Mouse (Mus musculus): ENCODE results near the gene Ssbp4. TPM values are rescaled to one million over a fixed set of nuclear protein-coding genes. Genes with fewer than 3 reads are reported as not detected.

Gene Ssbp4
- polyA plus RNA-seq, 1 experiment from 2014 or later: 141 TPM

- H3K9ac ChIP-seq: no peak overlapping the region
- no peak for ATAC-seq (ENCODE audit: low read depth)
Measured at GRCm38 (mm10) chr8:70574302-70574701, 34.4 kb downstream of the Ssbp4 start.

DNA sequence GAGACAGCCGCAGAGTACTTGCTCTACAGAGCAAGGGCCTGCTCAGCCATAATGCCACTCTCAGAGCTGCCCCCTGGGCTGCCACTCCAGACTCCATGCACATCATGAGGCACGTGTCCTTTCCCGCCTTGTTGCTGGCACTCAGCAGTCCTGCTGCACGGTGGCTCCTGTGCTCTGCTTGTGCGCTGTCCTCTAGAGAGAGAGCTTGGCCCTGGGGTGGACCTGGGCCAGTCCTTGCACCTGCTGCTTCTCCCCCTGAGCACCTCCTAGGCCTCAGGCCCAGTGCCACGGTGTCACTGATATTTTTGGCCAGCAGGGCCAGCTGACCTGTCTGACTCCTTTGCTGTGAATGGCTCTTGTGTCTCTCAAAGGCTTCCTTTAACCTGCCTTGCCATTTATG lies 37.7 kb downstream of the Ssbp4 start:
- H3K4me2 ChIP-seq: no peak overlapping the region

More at GRCm38 (mm10) chr8:70574302-70574701, 34.4 kb downstream of the Ssbp4 start:
- Histone ChIP-seq H3K27me3 (no peaks in the 10 kb centered on the region), H3K4me3 (no peak overlapping the region), H3K27ac (replicated peaks) (no peak overlapping the region), H3K9me3 (no peaks in the 10 kb centered on the region), H3K36me3 (peaks cover 42% of the 10 kb centered on the region), H3K4me2 (no peak overlapping the region), H3K4me1 (replicated peaks) (peaks cover 15% of the 10 kb centered on the region; the same call in 1 of the 2 replicates)

DNA sequence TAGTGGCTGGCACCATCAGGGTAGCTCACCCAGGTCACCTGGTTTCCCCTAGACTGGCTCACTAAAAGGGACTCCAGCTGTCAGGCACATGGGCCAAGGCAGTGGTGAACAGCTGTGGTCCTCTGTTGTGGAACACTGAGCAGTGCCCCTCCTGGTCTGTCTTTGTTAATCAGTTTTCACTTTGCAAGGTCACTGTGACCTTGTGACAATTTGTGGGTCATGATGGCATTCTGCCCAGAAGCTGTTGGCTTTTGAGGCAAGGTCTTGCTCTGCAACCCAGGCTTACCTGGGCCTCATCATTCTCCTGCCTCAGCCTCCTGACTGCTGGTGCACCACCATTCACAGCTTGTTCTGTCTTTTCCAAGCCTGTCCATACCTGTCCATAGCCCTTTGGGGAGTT lies 38.3 kb downstream of the Ssbp4 start:
- no peak overlapping the region for H3K9ac ChIP-seq
- H3K27ac ChIP-seq (replicated peaks): no peak overlapping the region
- no peak overlapping the region for H3K4me2 ChIP-seq
- H3K36me3 ChIP-seq: peaks cover 16% of the 10 kb centered on the region
- H3K27me3 ChIP-seq: no peaks in the 10 kb centered on the region
- ATAC-seq (ENCODE audit: low read depth): no peak
- H3K4me3 ChIP-seq: no peak overlapping the region
- H3K9me3 ChIP-seq: no peaks in the 10 kb centered on the region
- peaks cover 20% of the 10 kb centered on the region for H3K4me1 ChIP-seq (replicated peaks)

More for the DNA sequence above, 37.7 kb downstream of the Ssbp4 start:
- 0 out of 2 replicates have a peak overlapping the region, but pooled peaks have one; percentile 8 for H3K9ac ChIP-seq
- peaks cover 17% of the 10 kb centered on the region for H3K36me3 ChIP-seq
- peaks cover 15% of the 10 kb centered on the region; the same call in 1 of the 2 replicates for H3K4me1 ChIP-seq (replicated peaks)
- no peak overlapping the region for H3K4me3 ChIP-seq
- no peaks in the 10 kb centered on the region for H3K9me3 ChIP-seq
- no peaks in the 10 kb centered on the region for H3K27me3 ChIP-seq
- no peak overlapping the region for H3K27ac ChIP-seq (replicated peaks)
- no peak for ATAC-seq (ENCODE audit: low read depth)
- WGBS: 87% methylated on average over 6 of the region's 6 CpGs

GRCm38 (mm10) chr8:70565561-70565960 lies 43.1 kb downstream of the Ssbp4 start:
- no peaks in the 10 kb centered on the region for H3K9me3 ChIP-seq
- H3K4me2 ChIP-seq: no peak overlapping the region
- H3K9ac ChIP-seq: no peak overlapping the region
- no peaks in the 10 kb centered on the region for H3K36me3 ChIP-seq
- 63% methylated on average over 3 of the region's 3 CpGs for WGBS
- H3K4me3 ChIP-seq: no peak overlapping the region
- peaks cover 41% of the 10 kb centered on the region for H3K4me1 ChIP-seq (replicated peaks)
- ATAC-seq (ENCODE audit: low read depth): no peak
- H3K27me3 ChIP-seq: no peaks in the 10 kb centered on the region
- H3K27ac ChIP-seq (replicated peaks): no peak overlapping the region

DNA sequence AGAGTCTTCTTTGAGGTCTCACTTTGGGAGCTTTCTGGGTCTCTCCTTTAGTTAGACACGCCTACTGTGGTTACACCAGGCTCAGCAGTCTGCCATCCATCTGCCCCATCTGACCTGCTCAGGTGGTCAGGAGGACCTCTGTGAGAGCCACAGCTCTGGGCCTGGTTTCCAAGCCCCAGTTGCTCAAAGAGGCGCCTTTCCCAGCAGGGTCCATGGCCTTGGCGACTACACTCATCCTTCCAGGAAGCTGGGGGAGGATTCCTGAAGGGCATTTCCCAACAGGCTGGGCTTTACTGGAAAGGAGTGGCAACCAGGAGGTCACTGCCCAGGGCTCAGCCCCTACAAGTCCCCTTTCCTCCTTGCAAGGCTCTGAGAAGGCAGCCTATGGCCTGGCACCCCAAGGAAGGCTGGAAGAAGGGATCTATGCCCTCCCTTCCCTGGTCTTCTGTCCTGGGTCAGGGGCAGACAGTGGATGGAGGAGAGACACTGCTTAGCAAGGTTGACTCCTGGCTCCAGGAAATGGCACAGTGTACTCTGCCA lies 43.9 kb downstream of the Ssbp4 start:
- Histone ChIP-seq H3K9ac (no peak overlapping the region), H3K4me2 (no peak overlapping the region), H3K36me3 (no peaks in the 10 kb centered on the region), H3K9me3 (no peaks in the 10 kb centered on the region), H3K27ac (replicated peaks) (no peak overlapping the region), H3K4me1 (replicated peaks) (peaks cover 34% of the 10 kb centered on the region), H3K27me3 (no peaks in the 10 kb centered on the region), H3K4me3 (no peak overlapping the region)
- ATAC-seq (ENCODE audit: low read depth): no peak
- 71% methylated on average over 3 of the region's 3 CpGs for WGBS

DNA sequence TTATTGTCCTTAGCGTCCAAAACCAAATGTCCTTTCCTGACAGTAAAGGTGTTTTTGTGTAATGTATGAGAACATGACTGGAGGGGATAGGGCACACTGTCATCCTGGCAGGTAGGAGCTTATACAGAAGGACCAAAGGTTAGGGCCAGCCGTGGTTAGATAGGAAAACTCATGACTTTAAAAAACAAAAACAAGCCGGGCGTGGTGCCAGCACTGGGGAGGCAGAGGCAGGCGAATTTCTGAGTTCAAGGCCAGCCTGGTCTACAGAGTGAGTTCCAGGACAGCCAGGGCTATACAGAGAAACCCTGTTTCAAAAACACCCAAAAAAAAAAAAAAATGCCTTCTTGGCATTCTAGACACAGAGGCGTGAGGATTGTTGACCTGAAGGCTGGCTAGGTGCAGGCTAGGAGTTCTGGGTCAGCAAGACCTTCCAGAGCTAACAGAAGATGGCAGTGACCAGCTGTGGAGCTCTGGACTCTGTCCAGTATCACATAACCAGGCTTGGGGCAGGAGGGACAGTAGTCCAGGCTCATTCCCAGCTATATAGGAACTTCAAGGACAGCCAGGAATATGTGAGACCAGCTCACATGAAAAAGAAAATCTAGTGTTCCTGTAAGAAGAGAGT lies 44.8 kb downstream of the Ssbp4 start:
- Histone ChIP-seq H3K27ac (replicated peaks) (no peak overlapping the region), H3K4me3 (no peak overlapping the region), H3K27me3 (no peaks in the 10 kb centered on the region), H3K36me3 (no peaks in the 10 kb centered on the region), H3K4me1 (replicated peaks) (peaks cover 33% of the 10 kb centered on the region), H3K9me3 (no peaks in the 10 kb centered on the region), H3K4me2 (no peak overlapping the region), H3K9ac (no peak overlapping the region)
- 89% methylated on average over 6 of the region's 6 CpGs for WGBS
- no peak for ATAC-seq (ENCODE audit: low read depth)

DNA sequence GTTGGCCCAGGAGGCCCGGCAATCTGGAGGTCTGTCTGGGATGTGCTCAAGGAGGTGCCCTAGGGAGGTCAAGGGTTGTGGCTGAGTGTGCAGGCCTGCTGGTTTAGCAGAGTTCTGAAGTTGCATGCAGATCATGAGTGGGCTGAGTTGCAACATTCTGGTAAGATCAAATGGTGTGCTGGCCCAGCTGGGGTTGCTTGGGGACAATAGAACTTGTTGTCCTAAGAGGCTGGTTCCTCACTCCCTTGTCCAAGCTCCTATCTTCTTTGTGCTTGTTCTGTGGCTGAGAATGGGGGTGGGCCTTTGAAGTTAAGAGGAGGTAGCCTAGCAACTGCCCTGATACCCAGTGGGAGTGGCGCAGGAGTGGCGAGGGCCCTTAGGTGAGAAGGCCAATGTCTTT lies 45.9 kb downstream of the Ssbp4 start:
- H3K9me3 ChIP-seq: no peaks in the 10 kb centered on the region
- no peak for ATAC-seq (ENCODE audit: low read depth)
- H3K4me3 ChIP-seq: no peak overlapping the region
- no peaks in the 10 kb centered on the region for H3K36me3 ChIP-seq
- H3K27ac ChIP-seq (replicated peaks): no peak overlapping the region
- 86% methylated on average over 3 of the region's 3 CpGs for WGBS
- H3K4me1 ChIP-seq (replicated peaks): peaks cover 33% of the 10 kb centered on the region
- H3K4me2 ChIP-seq: no peak overlapping the region
- no peak overlapping the region for H3K9ac ChIP-seq
- H3K27me3 ChIP-seq: no peaks in the 10 kb centered on the region

- peaks cover 38% of the 10 kb centered on the region for H3K4me1 ChIP-seq (replicated peaks)
- H3K9me3 ChIP-seq: no peaks in the 10 kb centered on the region
- no peaks in the 10 kb centered on the region for H3K36me3 ChIP-seq
- no peak for ATAC-seq (ENCODE audit: low read depth)
- peak overlapping the region; percentile 12; the same call in 1 of the 2 replicates for H3K9ac ChIP-seq
- H3K4me2 ChIP-seq: no peak overlapping the region
- 76% methylated on average over 7 of the region's 7 CpGs for WGBS
- H3K27me3 ChIP-seq: no peaks in the 10 kb centered on the region
- no peak overlapping the region for H3K4me3 ChIP-seq
- H3K27ac ChIP-seq (replicated peaks): peak overlapping the region; percentile 23; the same call in 1 of the 2 replicates
Measured at GRCm38 (mm10) chr8:70561809-70562535, 46.7 kb downstream of the Ssbp4 start.

DNA sequence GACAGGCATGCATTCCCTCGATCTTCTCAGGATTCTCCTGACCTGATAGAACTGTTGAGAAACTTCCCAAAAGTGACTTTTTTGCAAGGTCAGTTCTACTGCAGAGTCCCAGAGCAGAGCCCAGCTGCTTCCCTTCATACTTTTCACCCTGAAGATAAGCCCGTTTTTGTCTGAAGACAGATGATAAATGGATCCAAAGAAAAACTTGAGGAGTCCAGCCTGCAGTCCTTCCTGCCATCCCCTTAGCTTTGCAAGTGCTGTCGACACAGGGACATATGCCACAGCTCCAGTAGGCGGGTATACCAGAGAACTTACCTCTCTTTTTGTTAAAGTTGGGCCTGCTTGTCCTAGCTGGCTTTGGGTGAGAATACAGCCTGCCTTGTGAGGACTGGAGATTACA lies 47.3 kb downstream of the Ssbp4 start:
- Histone ChIP-seq H3K4me1 (replicated peaks) (peaks cover 40% of the 10 kb centered on the region), H3K4me2 (no peak overlapping the region), H3K36me3 (no peaks in the 10 kb centered on the region), H3K9ac (peak overlapping the region; percentile 12; the same call in 1 of the 2 replicates), H3K27ac (replicated peaks) (peak overlapping the region; percentile 23; the same call in 1 of the 2 replicates), H3K9me3 (no peaks in the 10 kb centered on the region), H3K4me3 (no peak overlapping the region), H3K27me3 (no peaks in the 10 kb centered on the region)
- WGBS: 65% methylated on average over 4 of the region's 4 CpGs
- no peak for ATAC-seq (ENCODE audit: low read depth)

GRCm38 (mm10) chr8:70560564-70560963 lies 48.1 kb downstream of the Ssbp4 start:
- Histone ChIP-seq H3K4me1 (replicated peaks) (peaks cover 37% of the 10 kb centered on the region), H3K9me3 (no peaks in the 10 kb centered on the region), H3K4me2 (no peak overlapping the region), H3K36me3 (no peaks in the 10 kb centered on the region), H3K4me3 (no peak overlapping the region), H3K9ac (no peak overlapping the region), H3K27me3 (no peaks in the 10 kb centered on the region), H3K27ac (replicated peaks) (no peak overlapping the region)
- WGBS: 80% methylated on average over 3 of the region's 3 CpGs
- ATAC-seq (ENCODE audit: low read depth): no peak

DNA sequence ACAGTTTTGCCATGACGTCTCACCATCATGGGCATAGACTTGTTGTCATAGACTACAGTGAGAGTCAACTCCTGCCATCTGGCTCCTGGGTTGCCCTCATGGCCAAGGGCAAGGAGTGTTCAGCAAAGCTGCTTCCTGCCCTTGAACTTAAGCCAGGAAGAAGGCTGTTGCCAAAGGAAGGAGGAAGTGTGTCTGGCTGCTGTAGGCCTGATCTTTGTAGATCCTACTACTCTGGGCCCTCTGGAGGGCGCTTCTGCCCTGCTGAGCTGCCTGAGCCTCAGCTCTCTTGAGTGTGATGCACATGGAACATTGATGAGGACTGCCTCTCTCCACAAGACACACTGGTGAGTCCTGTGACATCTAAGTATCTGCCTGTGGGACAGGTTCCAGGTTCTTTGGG lies 48.6 kb downstream of the Ssbp4 start:
- Histone ChIP-seq H3K27me3 (no peaks in the 10 kb centered on the region), H3K27ac (replicated peaks) (no peak overlapping the region), H3K9ac (no peak overlapping the region), H3K4me2 (no peak overlapping the region), H3K9me3 (no peaks in the 10 kb centered on the region), H3K36me3 (no peaks in the 10 kb centered on the region), H3K4me1 (replicated peaks) (peaks cover 32% of the 10 kb centered on the region), H3K4me3 (no peak overlapping the region)
- ATAC-seq (ENCODE audit: low read depth): no peak
- WGBS: 85% methylated on average over 2 of the region's 2 CpGs

- Histone ChIP-seq H3K27me3 (no peaks in the 10 kb centered on the region), H3K36me3 (no peaks in the 10 kb centered on the region), H3K4me2 (no peak overlapping the region), H3K4me1 (replicated peaks) (peaks cover 28% of the 10 kb centered on the region), H3K9me3 (no peaks in the 10 kb centered on the region), H3K27ac (replicated peaks) (no peak overlapping the region), H3K4me3 (no peak overlapping the region), H3K9ac (no peak overlapping the region)
- ATAC-seq (ENCODE audit: low read depth): no peak
- 76% methylated on average over 3 of the region's 3 CpGs for WGBS
Measured at GRCm38 (mm10) chr8:70558983-70559382, 49.7 kb downstream of the Ssbp4 start.
